Mouse (Mus musculus) liver, embryonic 16.5 days (tissue): Measurements from ENCODE around the gene Prmt8. TPM values are rescaled to one million over a fixed set of nuclear protein-coding genes. Genes with fewer than 3 reads are reported as not detected.

Source experiments
- ATAC-seq: fragments of 200-750 bp; cut with Nextera tagmentation; 2 replicates; pipeline ENCODE4 v1.8.0; 2017; ENCODE audit warnings: low read depth, mild to moderate bottlenecking, moderate number of reproducible peaks, moderate library complexity
- H3K27ac ChIP-seq: fragments of 300-500 bp; sonication (generic); 2 replicates; pipeline ENCODE4 v1.5.1; 2014; ENCODE audit warnings: mild to moderate bottlenecking, low read length
- H3K27me3 ChIP-seq: fragments of 300-500 bp; sonication (generic); 2 replicates; pipeline ENCODE4 v1.6.1; 2014; ENCODE audit warnings: low read depth, low read length, mixed read lengths; ENCODE audit not compliant: control insufficient read depth, insufficient read depth
- H3K36me3 ChIP-seq: fragments of 300-500 bp; sonication (generic); 2 replicates; pipeline ENCODE4 v1.6.1; 2014; ENCODE audit warnings: mild to moderate bottlenecking; ENCODE audit not compliant: control insufficient read depth, insufficient read depth
- H3K4me1 ChIP-seq: fragments of 300-500 bp; sonication (generic); 2 replicates; pipeline ENCODE4 v1.6.1; 2014; ENCODE audit warnings: low read depth, low read length, mixed read lengths; ENCODE audit not compliant: control insufficient read depth
- H3K4me2 ChIP-seq: fragments of 300-500 bp; sonication (generic); 2 replicates; pipeline ENCODE4 v1.6.1; 2014; ENCODE audit warnings: low read depth, low read length, mixed read lengths
- H3K4me3 ChIP-seq: fragments of 300-500 bp; sonication (generic); 2 replicates; pipeline ENCODE4 v1.5.1; 2014; ENCODE audit warnings: low read depth, mild to moderate bottlenecking, low read length
- H3K9ac ChIP-seq: fragments of 300-500 bp; sonication (generic); 2 replicates; pipeline ENCODE4 v1.6.1; 2014; ENCODE audit warnings: low read depth, low read length
- H3K9me3 ChIP-seq: fragments of 300-500 bp; sonication (generic); replicated peaks from 2 replicates; pipeline ENCODE4 v1.6.1; 2016; ENCODE audit warnings: low read length; ENCODE audit not compliant: control insufficient read depth
- WGBS: fragments of 180-500 bp; shearing (Covaris S2); extraction: QIAGEN DNeasy Blood & Tissue Kit; methylation state at CpG from one replicate; pipeline ENCODE4 v1.1.7; 2014; ENCODE audit not compliant: insufficient replicate concordance; 5-methylcytosine and 5-hydroxymethylcytosine counted together
- polyA plus RNA-seq: library from polyadenylated mRNA; unstranded; fragments of >200 nt; fragmentation: Nextera tagmentation; extraction: Ambion mirVana; gene quantifications from 2 replicates; pipeline ENCODE4 v1.2.1, GENCODE M21; 2015

Prmt8 gene
- not detected in 2 replicates for polyA plus RNA-seq

- H3K9me3 ChIP-seq: no peaks in the 10 kb centered on the region
- WGBS: 2% methylated on average over 24 of the region's 42 CpGs
- H3K27me3 ChIP-seq: peaks cover 53% of the 10 kb centered on the region
- no peak within 1 kb of the TSS for H3K4me2 ChIP-seq
- no peak within 1 kb of the TSS for H3K27ac ChIP-seq
- H3K9ac ChIP-seq: no peak within 1 kb of the TSS
- ATAC-seq: no peak
- no peaks in the 10 kb centered on the region for H3K36me3 ChIP-seq
- no peak within 1 kb of the TSS for H3K4me3 ChIP-seq
- H3K4me1 ChIP-seq: no peaks in the 10 kb centered on the region
Measured at GRCm38 (mm10) chr6:127769275-127770156, at the start of gene Prmt8. Gene Prmt8, minus strand, starts transcription at chr6:127769472.

- Histone ChIP-seq H3K27ac (no peak overlapping the region), H3K9me3 (no peaks in the 10 kb centered on the region), H3K27me3 (no peaks in the 10 kb centered on the region), H3K36me3 (no peaks in the 10 kb centered on the region), H3K9ac (no peak overlapping the region), H3K4me1 (no peaks in the 10 kb centered on the region), H3K4me3 (no peak overlapping the region), H3K4me2 (no peak overlapping the region)
- WGBS: 48% methylated on average over 9 of the region's 9 CpGs
- no peak for ATAC-seq
Measured at GRCm38 (mm10) chr6:127803046-127803729, 33.9 kb upstream of the Prmt8 start.

GRCm38 (mm10) chr6:127802211-127802610 is 32.9 kb upstream of the Prmt8 start:
- WGBS: 77% methylated on average over 10 of the region's 12 CpGs

GRCm38 (mm10) chr6:127790023-127790422 is 20.8 kb upstream of the Prmt8 start:
- WGBS: 35% methylated on average over 13 of the region's 13 CpGs

More at GRCm38 (mm10) chr6:127802211-127802610, 32.9 kb upstream of the Prmt8 start:
- Histone ChIP-seq H3K27me3 (no peaks in the 10 kb centered on the region), H3K9ac (no peak overlapping the region), H3K4me1 (no peaks in the 10 kb centered on the region), H3K4me2 (no peak overlapping the region), H3K27ac (no peak overlapping the region), H3K9me3 (no peaks in the 10 kb centered on the region), H3K4me3 (no peak overlapping the region), H3K36me3 (no peaks in the 10 kb centered on the region)
- no peak for ATAC-seq

GRCm38 (mm10) chr6:127770806-127771205 is 1.5 kb upstream of the Prmt8 start:
- Histone ChIP-seq H3K4me3 (no peak overlapping the region), H3K27ac (no peak overlapping the region), H3K9ac (no peak overlapping the region), H3K36me3 (no peaks in the 10 kb centered on the region), H3K4me1 (no peaks in the 10 kb centered on the region), H3K27me3 (peaks cover 49% of the 10 kb centered on the region), H3K9me3 (no peaks in the 10 kb centered on the region), H3K4me2 (no peak overlapping the region)
- 27% methylated on average over 4 of the region's 4 CpGs for WGBS
- no peak for ATAC-seq

More at GRCm38 (mm10) chr6:127790023-127790422, 20.8 kb upstream of the Prmt8 start:
- Histone ChIP-seq H3K27me3 (no peaks in the 10 kb centered on the region), H3K4me3 (no peak overlapping the region), H3K36me3 (no peaks in the 10 kb centered on the region), H3K27ac (no peak overlapping the region), H3K9me3 (no peaks in the 10 kb centered on the region), H3K4me1 (no peaks in the 10 kb centered on the region), H3K9ac (no peak overlapping the region), H3K4me2 (no peak overlapping the region)
- ATAC-seq: no peak; the same call in 1 of the 2 replicates

GRCm38 (mm10) chr6:127768621-127769274 is 524 bp downstream of the Prmt8 start:
- no peak overlapping the region for H3K27ac ChIP-seq
- H3K4me3 ChIP-seq: no peak overlapping the region
- H3K4me2 ChIP-seq: no peak overlapping the region
- no peaks in the 10 kb centered on the region for H3K36me3 ChIP-seq
- H3K27me3 ChIP-seq: peaks cover 53% of the 10 kb centered on the region
- 1% methylated on average over 42 of the region's 64 CpGs for WGBS
- ATAC-seq: no peak
- no peaks in the 10 kb centered on the region for H3K9me3 ChIP-seq
- no peaks in the 10 kb centered on the region for H3K4me1 ChIP-seq
- H3K9ac ChIP-seq: no peak overlapping the region

- no peaks in the 10 kb centered on the region for H3K9me3 ChIP-seq
- H3K27ac ChIP-seq: no peak overlapping the region
- no peaks in the 10 kb centered on the region for H3K4me1 ChIP-seq
- no peak overlapping the region for H3K4me2 ChIP-seq
- 1% methylated on average over 48 of the region's 49 CpGs for WGBS
- H3K27me3 ChIP-seq: peaks cover 53% of the 10 kb centered on the region
- H3K9ac ChIP-seq: no peak overlapping the region
- no peaks in the 10 kb centered on the region for H3K36me3 ChIP-seq
- ATAC-seq: no peak
- no peak overlapping the region for H3K4me3 ChIP-seq
Measured at GRCm38 (mm10) chr6:127767706-127768493, 1.4 kb downstream of the Prmt8 start.

- H3K36me3 ChIP-seq: no peaks in the 10 kb centered on the region
- H3K27me3 ChIP-seq: peaks cover 53% of the 10 kb centered on the region
- H3K4me3 ChIP-seq: no peak overlapping the region
- ATAC-seq: no peak
- H3K9ac ChIP-seq: no peak overlapping the region
- H3K4me1 ChIP-seq: no peaks in the 10 kb centered on the region
- H3K9me3 ChIP-seq: no peaks in the 10 kb centered on the region
- H3K27ac ChIP-seq: no peak overlapping the region
- H3K4me2 ChIP-seq: no peak overlapping the region
- 5% methylated on average over 18 of the region's 18 CpGs for WGBS
Measured at GRCm38 (mm10) chr6:127767201-127767705, 2.0 kb downstream of the Prmt8 start.
